Mouse (Mus musculus) hindbrain, embryonic 10.5 days (tissue): ENCODE results near the gene Eif4e3. TPM values are rescaled to one million over a fixed set of nuclear protein-coding genes. Genes with fewer than 3 reads are reported as not detected.

ENCODE experiments used
- DNase-seq: peaks from one replicate; pipeline ENCODE4 v3.0.0-alpha.2; 2017; ENCODE audit warnings: low spot score
- H3K27ac ChIP-seq: fragments of 300-500 bp; sonication (generic); 2 replicates; pipeline ENCODE4 v1.5.1; 2016; ENCODE audit warnings: mild to moderate bottlenecking, moderate library complexity
- H3K27me3 ChIP-seq: fragments of 300-500 bp; sonication (generic); 2 replicates; pipeline ENCODE4 v1.6.1; 2016; ENCODE audit warnings: mild to moderate bottlenecking; ENCODE audit not compliant: poor library complexity, insufficient read depth, severe bottlenecking
- H3K36me3 ChIP-seq: fragments of 300-500 bp; sonication (generic); 2 replicates; pipeline ENCODE4 v1.6.1; 2016; ENCODE audit warnings: mild to moderate bottlenecking, moderate library complexity
- H3K4me1 ChIP-seq: fragments of 300-500 bp; sonication (generic); replicated peaks from 2 replicates; pipeline ENCODE4 v1.6.1; 2016; ENCODE audit warnings: mild to moderate bottlenecking
- H3K4me3 ChIP-seq: fragments of 300-500 bp; sonication (generic); 2 replicates; pipeline ENCODE4 v1.5.1; 2016; ENCODE audit warnings: mild to moderate bottlenecking, moderate library complexity
- H3K9me3 ChIP-seq: fragments of 300-500 bp; sonication (generic); 2 replicates; pipeline ENCODE4 v1.6.1; 2016; ENCODE audit warnings: mild to moderate bottlenecking, moderate library complexity
- WGBS: fragments of 180-500 bp; shearing (Covaris S2); methylation state at CpG from one replicate; pipeline ENCODE4 v1.1.7; 2016; 5-methylcytosine and 5-hydroxymethylcytosine counted together
- polyA plus RNA-seq: library from polyadenylated mRNA; unstranded; fragments of >200 nt; fragmentation: Nextera tagmentation; extraction: Ambion mirVana; gene quantifications from 2 replicates; pipeline ENCODE4 v1.2.1, GENCODE M21; 2016

Eif4e3 gene
- polyA plus RNA-seq, 1 experiment from 2014 or later = 12.0 TPM

GRCm38 (mm10) chr6:99631637-99632036, 34.9 kb downstream of the Eif4e3 start:
- Histone ChIP-seq H3K27ac (no peak overlapping the region), H3K36me3 (peaks cover 23% of the 10 kb centered on the region), H3K9me3 (no peaks in the 10 kb centered on the region), H3K4me1 (peaks cover 44% of the 10 kb centered on the region), H3K4me3 (no peak overlapping the region), H3K27me3 (no peaks in the 10 kb centered on the region)
- DNase-seq = no peak
- 79% methylated on average over 5 of the region's 5 CpGs for WGBS

DNA sequence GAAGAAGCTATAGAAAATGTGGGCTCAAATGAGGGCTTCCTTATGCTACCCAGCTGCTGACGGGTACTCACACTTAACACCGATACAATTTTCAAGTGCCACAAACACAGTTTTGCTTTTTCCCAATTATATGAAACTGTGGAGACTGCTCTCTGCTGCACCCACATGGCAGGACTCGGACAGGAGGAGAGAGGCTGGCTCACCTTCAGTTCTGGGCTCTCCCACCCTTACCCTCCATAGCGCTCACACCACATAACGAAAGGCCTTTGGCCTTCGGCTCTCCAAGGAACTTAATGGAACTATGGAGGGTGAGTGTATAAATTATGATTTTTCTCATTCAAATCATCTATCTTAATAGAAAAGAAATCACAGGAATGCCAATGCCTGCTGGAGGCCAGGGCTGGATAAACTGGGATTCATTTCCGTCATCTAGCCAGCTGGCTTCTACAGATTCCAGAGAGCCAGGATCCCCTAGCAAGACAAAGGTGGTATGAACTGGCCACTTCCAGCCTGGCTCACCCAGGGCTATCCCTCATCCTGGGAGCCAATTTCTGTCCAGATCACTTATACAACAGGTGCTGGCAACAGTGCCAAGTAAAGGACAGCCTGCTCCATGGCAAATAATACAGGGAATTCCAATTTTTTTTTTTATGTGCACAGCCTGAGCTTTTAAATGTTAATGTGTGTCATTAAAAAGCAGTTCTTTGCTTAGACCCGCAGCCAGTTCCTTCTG, 36.7 kb downstream of the Eif4e3 start:
- Histone ChIP-seq H3K27ac (no peak overlapping the region), H3K27me3 (no peaks in the 10 kb centered on the region), H3K9me3 (no peaks in the 10 kb centered on the region), H3K36me3 (peaks cover 22% of the 10 kb centered on the region), H3K4me3 (no peak overlapping the region), H3K4me1 (peaks cover 48% of the 10 kb centered on the region)
- DNase-seq = no peak
- WGBS = 80% methylated on average over 8 of the region's 8 CpGs

- WGBS = 65% methylated on average over 2 of the region's 2 CpGs
- no peak for DNase-seq
- peaks cover 33% of the 10 kb centered on the region for H3K4me1 ChIP-seq
- peak overlapping the region; percentile 23; the same call in 1 of the 2 replicates for H3K27ac ChIP-seq
- H3K9me3 ChIP-seq = no peaks in the 10 kb centered on the region
- peaks cover 8% of the 10 kb centered on the region; the same call in 1 of the 2 replicates for H3K27me3 ChIP-seq
- H3K36me3 ChIP-seq = peaks cover 19% of the 10 kb centered on the region
- no peak overlapping the region for H3K4me3 ChIP-seq
These were observed 40.2 kb downstream of the Eif4e3 start for GRCm38 (mm10) chr6:99626347-99626746.

- peak overlapping the region; percentile 23; the same call in 1 of the 2 replicates for H3K27ac ChIP-seq
- H3K4me1 ChIP-seq = peaks cover 33% of the 10 kb centered on the region
- no peak for DNase-seq
These were observed 40.8 kb downstream of the Eif4e3 start for GRCm38 (mm10) chr6:99625803-99626202.

GRCm38 (mm10) chr6:99625306-99625705, 41.3 kb downstream of the Eif4e3 start:
- DNase-seq = no peak
- WGBS = 42% methylated on average over 7 of the region's 7 CpGs
- Histone ChIP-seq H3K4me1 (peaks cover 33% of the 10 kb centered on the region), H3K4me3 (no peak overlapping the region), H3K36me3 (peaks cover 14% of the 10 kb centered on the region), H3K27me3 (peaks cover 8% of the 10 kb centered on the region; the same call in 1 of the 2 replicates), H3K27ac (peak overlapping the region; percentile 23; the same call in 1 of the 2 replicates), H3K9me3 (no peaks in the 10 kb centered on the region)

More at GRCm38 (mm10) chr6:99625803-99626202, 40.8 kb downstream of the Eif4e3 start:
- Histone ChIP-seq H3K4me3 (no peak overlapping the region), H3K9me3 (no peaks in the 10 kb centered on the region), H3K36me3 (peaks cover 15% of the 10 kb centered on the region), H3K27me3 (peaks cover 8% of the 10 kb centered on the region; the same call in 1 of the 2 replicates)
- WGBS = 27% methylated on average over 7 of the region's 7 CpGs

DNA sequence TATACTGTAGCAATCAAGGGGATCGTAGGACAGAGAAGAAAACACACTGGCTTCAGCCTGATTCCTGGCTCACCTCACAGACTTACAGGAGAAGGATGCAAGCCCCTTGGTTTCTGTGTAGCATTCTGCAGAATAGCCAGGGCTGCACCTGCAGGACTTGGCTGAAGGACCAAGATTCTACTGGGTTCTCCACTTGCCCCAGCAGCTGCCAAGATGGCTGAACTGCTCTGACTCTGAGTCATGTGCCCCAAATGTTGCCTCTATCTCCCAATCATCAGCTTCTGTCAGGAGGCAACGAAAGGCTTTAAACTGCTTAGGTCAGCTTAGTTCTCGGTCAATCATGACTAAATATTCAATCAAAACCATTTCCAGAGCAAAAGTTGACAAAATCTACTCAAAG, 42.0 kb downstream of the Eif4e3 start:
- 91% methylated on average over 3 of the region's 3 CpGs for WGBS
- no peak overlapping the region for H3K4me3 ChIP-seq

GRCm38 (mm10) chr6:99623641-99624040, 42.9 kb downstream of the Eif4e3 start:
- no peak overlapping the region for H3K27ac ChIP-seq
- peaks cover 5% of the 10 kb centered on the region; the same call in 1 of the 2 replicates for H3K36me3 ChIP-seq
- 10% methylated on average over 6 of the region's 6 CpGs for whole genome bisulfite sequencing
- peaks cover 36% of the 10 kb centered on the region for H3K4me1 ChIP-seq
- DNase-seq = peak; percentile 62
- H3K27me3 ChIP-seq = peaks cover 16% of the 10 kb centered on the region
- H3K9me3 ChIP-seq = no peaks in the 10 kb centered on the region
- H3K4me3 ChIP-seq = no peak overlapping the region

More for the DNA sequence above, 42.0 kb downstream of the Eif4e3 start:
- H3K27ac ChIP-seq = no peak overlapping the region
- DNase-seq = no peak
- H3K4me1 ChIP-seq = peaks cover 34% of the 10 kb centered on the region
- peaks cover 12% of the 10 kb centered on the region for H3K27me3 ChIP-seq
- no peaks in the 10 kb centered on the region for H3K9me3 ChIP-seq
- H3K36me3 ChIP-seq = peaks cover 14% of the 10 kb centered on the region

DNA sequence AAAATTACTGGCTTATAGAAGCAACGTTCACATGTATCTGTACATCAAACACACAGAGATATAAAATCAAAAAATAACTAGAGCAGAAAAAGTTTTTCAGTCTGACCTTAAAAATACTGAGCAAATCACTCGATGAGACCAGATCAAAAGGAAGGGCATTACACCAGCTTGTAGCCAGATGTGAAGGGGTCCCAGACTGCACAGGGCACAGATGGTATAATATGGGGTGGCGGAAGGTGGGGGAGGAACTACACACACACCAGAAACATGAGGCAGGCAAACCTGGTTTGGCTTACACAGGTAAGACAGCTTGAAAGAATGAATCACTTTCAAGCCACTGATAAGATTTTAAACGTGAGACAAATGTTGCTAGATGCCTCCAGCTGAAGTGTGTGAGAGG, 45.4 kb downstream of the Eif4e3 start:
- Histone ChIP-seq H3K27me3 (peaks cover 39% of the 10 kb centered on the region), H3K4me3 (no peak overlapping the region), H3K36me3 (no peaks in the 10 kb centered on the region), H3K4me1 (peaks cover 50% of the 10 kb centered on the region), H3K9me3 (no peaks in the 10 kb centered on the region), H3K27ac (no peak overlapping the region)
- no peak for DNase-seq
- 72% methylated on average over 4 of the region's 4 CpGs for WGBS

DNA sequence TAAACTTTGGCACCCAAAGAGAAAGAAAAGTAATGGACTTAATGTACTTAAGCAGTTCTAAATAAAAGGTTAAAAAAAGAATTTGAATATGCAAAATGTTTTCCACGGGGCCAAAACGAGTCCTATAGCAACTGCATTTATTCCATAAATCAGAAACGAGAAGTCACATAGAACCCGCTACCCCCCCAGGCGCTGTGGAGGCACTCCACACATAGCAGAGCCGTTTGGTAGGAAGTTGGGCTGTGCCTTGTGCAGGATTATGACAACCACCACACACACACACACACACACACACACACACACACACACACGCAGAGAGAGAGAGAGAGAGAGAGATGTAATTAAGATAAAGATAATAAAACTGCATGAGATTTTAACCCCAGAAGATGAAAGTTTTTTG, 46.1 kb downstream of the Eif4e3 start:
- Histone ChIP-seq H3K36me3 (no peaks in the 10 kb centered on the region), H3K4me3 (no peak overlapping the region), H3K4me1 (peaks cover 50% of the 10 kb centered on the region), H3K27ac (no peak overlapping the region), H3K27me3 (peaks cover 39% of the 10 kb centered on the region), H3K9me3 (no peaks in the 10 kb centered on the region)
- WGBS = 83% methylated on average over 7 of the region's 7 CpGs
- no peak for DNase-seq

GRCm38 (mm10) chr6:99619964-99620363, 46.6 kb downstream of the Eif4e3 start:
- Histone ChIP-seq H3K36me3 (no peaks in the 10 kb centered on the region), H3K4me3 (no peak overlapping the region), H3K4me1 (peaks cover 53% of the 10 kb centered on the region), H3K9me3 (no peaks in the 10 kb centered on the region), H3K27me3 (peaks cover 39% of the 10 kb centered on the region), H3K27ac (no peak overlapping the region)
- no peak for DNase-seq
- 59% methylated on average over 8 of the region's 8 CpGs for WGBS

DNA sequence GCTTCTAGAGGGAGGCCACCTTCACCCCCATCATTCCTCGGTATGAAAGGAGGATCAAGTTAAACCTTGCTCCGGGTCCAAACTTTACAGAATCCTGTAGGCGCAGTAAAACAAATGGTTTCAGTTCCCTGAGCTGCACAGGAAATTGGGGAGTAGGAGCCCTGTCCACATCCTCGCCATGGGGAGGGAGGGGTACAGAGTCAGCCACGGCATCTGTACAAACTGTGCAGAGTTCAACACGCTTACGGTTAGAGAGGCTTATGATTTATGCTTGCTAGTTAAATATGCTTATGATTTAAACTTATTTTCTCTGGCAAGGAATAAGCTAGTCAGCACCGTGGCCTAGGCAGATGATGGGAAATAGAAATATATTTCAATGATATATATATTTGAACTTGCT, 47.1 kb downstream of the Eif4e3 start:
- Histone ChIP-seq H3K9me3 (no peaks in the 10 kb centered on the region), H3K27me3 (peaks cover 42% of the 10 kb centered on the region), H3K4me3 (no peak overlapping the region), H3K36me3 (no peaks in the 10 kb centered on the region), H3K27ac (no peak overlapping the region), H3K4me1 (peaks cover 56% of the 10 kb centered on the region)
- 68% methylated on average over 8 of the region's 8 CpGs for WGBS
- DNase-seq = no peak

GRCm38 (mm10) chr6:99617867-99618266, 48.7 kb downstream of the Eif4e3 start:
- Histone ChIP-seq H3K27ac (no peak overlapping the region), H3K4me3 (no peak overlapping the region), H3K4me1 (peaks cover 48% of the 10 kb centered on the region), H3K36me3 (no peaks in the 10 kb centered on the region), H3K27me3 (peaks cover 58% of the 10 kb centered on the region), H3K9me3 (no peaks in the 10 kb centered on the region)
- WGBS = 71% methylated on average over 7 of the region's 7 CpGs
- DNase-seq = no peak

GRCm38 (mm10) chr6:99617415-99617814, 49.2 kb downstream of the Eif4e3 start:
- H3K9me3 ChIP-seq = no peaks in the 10 kb centered on the region
- H3K4me1 ChIP-seq = peaks cover 49% of the 10 kb centered on the region
- H3K4me3 ChIP-seq = no peak overlapping the region
- peaks cover 58% of the 10 kb centered on the region for H3K27me3 ChIP-seq
- H3K27ac ChIP-seq = no peak overlapping the region
- WGBS = 70% methylated on average over 1 of the region's 1 CpGs
- no peak for DNase-seq
- no peaks in the 10 kb centered on the region for H3K36me3 ChIP-seq
